Mouse (Mus musculus) forebrain, embryonic 14.5 days (tissue): ENCODE measurements at regions not wholly inside any gene's neighbourhood (a gene's known extent, or its start where the extent isn't known, plus 50 kb on each side); places are given as distances from the start of the nearest gene placed in this dataset.

Source experiments
- ATAC-seq: fragments of 200-750 bp; cut with Nextera tagmentation; 2 replicates; pipeline ENCODE4 v1.8.0; 2017; ENCODE audit warnings: mild to moderate bottlenecking, moderate library complexity
- DNase-seq: peaks from one replicate; pipeline ENCODE4 v3.0.0-alpha.2; 2015; ENCODE audit warnings: low spot score
- H3K27ac ChIP-seq: fragments of 300-500 bp; sonication (generic); 2 replicates; pipeline ENCODE4 v1.5.1; 2014; ENCODE audit warnings: low read depth, mild to moderate bottlenecking, control low read depth, low read length, moderate library complexity
- H3K27me3 ChIP-seq: fragments of 300-500 bp; sonication (generic); replicated peaks from 2 replicates; pipeline ENCODE4 v1.6.1; 2014; ENCODE audit warnings: low read length, control low read depth, mixed read lengths; ENCODE audit not compliant: control insufficient read depth, insufficient read depth
- H3K36me3 ChIP-seq: fragments of 300-500 bp; sonication (generic); 2 replicates; pipeline ENCODE4 v1.6.1; 2014; ENCODE audit warnings: low read length, control low read depth; ENCODE audit not compliant: control insufficient read depth, insufficient read depth
- H3K4me1 ChIP-seq: fragments of 300-500 bp; sonication (generic); 2 replicates; pipeline ENCODE4 v1.6.1; 2014; ENCODE audit warnings: antibody characterized with exemption, low read length, control low read depth; ENCODE audit not compliant: control insufficient read depth, insufficient read depth
- H3K4me2 ChIP-seq: fragments of 300-500 bp; sonication (generic); 2 replicates; pipeline ENCODE4 v1.6.1; 2014; ENCODE audit warnings: mild to moderate bottlenecking, control low read depth, low read length
- H3K4me3 ChIP-seq: fragments of 300-500 bp; sonication (generic); 2 replicates; pipeline ENCODE4 v1.5.1; 2014; ENCODE audit warnings: low read depth, low read length, control low read depth
- H3K9ac ChIP-seq: fragments of 300-500 bp; sonication (generic); 2 replicates; pipeline ENCODE4 v1.6.1; 2014; ENCODE audit warnings: mild to moderate bottlenecking, low read length, control low read depth, moderate library complexity
- H3K9me3 ChIP-seq: fragments of 300-500 bp; sonication (generic); replicated peaks from 2 replicates; pipeline ENCODE4 v1.6.1; 2016; ENCODE audit warnings: low read length, control low read depth, mixed read lengths; ENCODE audit not compliant: control insufficient read depth
- WGBS: fragments of 180-500 bp; shearing (Covaris S2); extraction: QIAGEN DNeasy Blood & Tissue Kit; methylation state at CpG from one replicate; pipeline ENCODE4 v1.1.7; 2014; 5-methylcytosine and 5-hydroxymethylcytosine counted together

DNA sequence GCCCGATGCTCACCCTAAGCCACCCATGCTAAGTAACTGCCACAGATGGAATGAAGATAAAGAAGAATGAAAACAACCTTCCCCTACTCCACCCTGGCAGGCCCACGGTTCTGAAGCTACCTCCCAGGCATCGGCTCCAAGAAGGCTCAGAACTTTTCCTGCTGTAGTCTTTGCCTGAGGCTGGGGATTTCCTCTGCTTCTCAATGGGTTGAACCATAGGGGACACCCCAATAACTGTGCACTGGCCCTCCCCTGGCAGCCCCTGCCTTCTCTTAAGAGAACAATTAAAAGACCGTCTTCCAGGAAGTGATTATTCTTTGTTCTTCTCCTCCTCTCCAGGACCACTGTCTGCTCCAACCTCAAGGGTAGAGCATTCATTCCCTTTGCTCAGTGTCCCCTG lies 191.9 kb downstream of the Maf start:
- no peak overlapping the region for H3K27ac ChIP-seq
- no peak overlapping the region for H3K4me3 ChIP-seq
- H3K9me3 ChIP-seq, result no peaks in the 10 kb centered on the region
- H3K4me1 ChIP-seq, result no peaks in the 10 kb centered on the region
- ATAC-seq, result no peak
- WGBS, result 68% methylated on average over 4 of the region's 4 CpGs
- DNase-seq, result no peak
- no peak overlapping the region for H3K9ac ChIP-seq
- H3K4me2 ChIP-seq, result no peak overlapping the region
- no peaks in the 10 kb centered on the region for H3K36me3 ChIP-seq
- H3K27me3 ChIP-seq, result no peaks in the 10 kb centered on the region

GRCm38 (mm10) chr8:115514485-115514884 lies 193.1 kb downstream of the Maf start:
- Histone ChIP-seq H3K9ac (no peak overlapping the region), H3K27ac (no peak overlapping the region), H3K4me3 (no peak overlapping the region), H3K9me3 (no peaks in the 10 kb centered on the region), H3K27me3 (no peaks in the 10 kb centered on the region), H3K4me1 (no peaks in the 10 kb centered on the region), H3K4me2 (no peak overlapping the region), H3K36me3 (no peaks in the 10 kb centered on the region)
- DNase-seq, result no peak
- ATAC-seq, result no peak
- WGBS, result 75% methylated on average over 3 of the region's 3 CpGs

GRCm38 (mm10) chr8:115507180-115507579 lies 200.4 kb downstream of the Maf start:
- ATAC-seq, result no peak
- H3K4me3 ChIP-seq, result no peak overlapping the region
- 97% methylated on average over 4 of the region's 4 CpGs for WGBS
- H3K36me3 ChIP-seq, result no peaks in the 10 kb centered on the region
- no peak overlapping the region for H3K9ac ChIP-seq
- no peaks in the 10 kb centered on the region for H3K9me3 ChIP-seq
- no peak for DNase-seq
- no peaks in the 10 kb centered on the region for H3K4me1 ChIP-seq
- no peak overlapping the region for H3K27ac ChIP-seq
- H3K27me3 ChIP-seq, result no peaks in the 10 kb centered on the region
- H3K4me2 ChIP-seq, result no peak overlapping the region

- WGBS, result 59% methylated on average over 10 of the region's 10 CpGs
- Histone ChIP-seq H3K4me2 (no peak overlapping the region), H3K4me3 (no peak overlapping the region), H3K27ac (no peak overlapping the region), H3K9me3 (no peaks in the 10 kb centered on the region), H3K27me3 (no peaks in the 10 kb centered on the region), H3K9ac (no peak overlapping the region), H3K36me3 (no peaks in the 10 kb centered on the region), H3K4me1 (no peaks in the 10 kb centered on the region)
- no peak for DNase-seq
- no peak for ATAC-seq
Measured at GRCm38 (mm10) chr8:115506741-115507140, 200.9 kb downstream of the Maf start.

- Histone ChIP-seq H3K27me3 (no peaks in the 10 kb centered on the region), H3K4me1 (no peaks in the 10 kb centered on the region), H3K27ac (no peak overlapping the region), H3K9ac (no peak overlapping the region), H3K4me3 (no peak overlapping the region), H3K36me3 (no peaks in the 10 kb centered on the region), H3K9me3 (no peaks in the 10 kb centered on the region), H3K4me2 (no peak overlapping the region)
- ATAC-seq (no peak), DNase-seq (no peak)
- 92% methylated on average over 1 of the region's 1 CpGs for WGBS
Measured at GRCm38 (mm10) chr8:115496016-115496415, 211.6 kb downstream of the Maf start.

DNA sequence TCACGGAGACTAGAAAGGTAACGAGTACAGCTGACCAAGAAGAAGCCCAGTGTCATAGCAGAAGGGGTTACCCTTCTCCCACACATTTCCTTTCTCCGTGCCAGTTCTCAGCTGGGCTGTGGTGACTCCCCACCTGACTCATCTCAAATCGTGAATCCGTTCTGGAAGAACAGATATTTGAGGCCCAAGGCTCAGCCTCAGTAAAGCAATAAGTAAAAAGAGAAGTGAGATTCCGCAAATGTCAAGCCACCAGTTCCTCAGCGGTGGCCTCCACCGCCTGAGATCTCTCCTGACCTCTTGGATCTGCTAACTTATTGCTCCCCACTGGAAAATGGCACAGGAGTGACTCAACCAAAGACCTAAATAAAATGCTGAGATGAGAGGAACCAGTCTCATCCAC lies 213.2 kb downstream of the Maf start:
- ATAC-seq (no peak), DNase-seq (no peak)
- Histone ChIP-seq H3K9ac (no peak overlapping the region), H3K4me2 (no peak overlapping the region), H3K4me3 (no peak overlapping the region), H3K27me3 (no peaks in the 10 kb centered on the region), H3K36me3 (no peaks in the 10 kb centered on the region), H3K9me3 (no peaks in the 10 kb centered on the region), H3K4me1 (no peaks in the 10 kb centered on the region), H3K27ac (no peak overlapping the region)
- 95% methylated on average over 8 of the region's 8 CpGs for WGBS

DNA sequence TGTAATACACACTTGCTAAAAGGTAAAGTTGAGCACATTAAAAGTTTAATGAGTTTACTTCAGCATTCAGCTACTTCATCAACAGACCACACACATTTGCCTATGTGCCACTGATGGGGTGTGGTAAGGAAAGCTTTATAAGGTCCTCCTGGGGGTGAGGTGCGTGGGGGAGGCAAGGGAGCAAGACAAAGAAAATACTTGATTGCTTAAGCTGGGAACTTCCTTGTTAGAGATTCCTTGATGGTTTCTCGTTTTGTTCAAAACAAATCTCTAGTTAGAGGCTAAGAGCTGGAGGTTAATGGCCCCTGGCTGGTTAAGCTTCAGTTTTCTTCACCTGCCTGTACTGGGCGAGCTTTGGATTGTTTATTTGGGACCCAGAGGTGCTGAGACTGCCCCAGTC lies 220.7 kb downstream of the Maf start:
- WGBS, result 16% methylated on average over 3 of the region's 3 CpGs
- no peak for DNase-seq
- ATAC-seq, result no peak
- no peak overlapping the region for H3K9ac ChIP-seq
- no peaks in the 10 kb centered on the region for H3K36me3 ChIP-seq
- no peaks in the 10 kb centered on the region for H3K9me3 ChIP-seq
- H3K27ac ChIP-seq, result no peak overlapping the region
- no peak overlapping the region for H3K4me2 ChIP-seq
- H3K4me3 ChIP-seq, result no peak overlapping the region
- H3K4me1 ChIP-seq, result no peaks in the 10 kb centered on the region
- H3K27me3 ChIP-seq, result no peaks in the 10 kb centered on the region

DNA sequence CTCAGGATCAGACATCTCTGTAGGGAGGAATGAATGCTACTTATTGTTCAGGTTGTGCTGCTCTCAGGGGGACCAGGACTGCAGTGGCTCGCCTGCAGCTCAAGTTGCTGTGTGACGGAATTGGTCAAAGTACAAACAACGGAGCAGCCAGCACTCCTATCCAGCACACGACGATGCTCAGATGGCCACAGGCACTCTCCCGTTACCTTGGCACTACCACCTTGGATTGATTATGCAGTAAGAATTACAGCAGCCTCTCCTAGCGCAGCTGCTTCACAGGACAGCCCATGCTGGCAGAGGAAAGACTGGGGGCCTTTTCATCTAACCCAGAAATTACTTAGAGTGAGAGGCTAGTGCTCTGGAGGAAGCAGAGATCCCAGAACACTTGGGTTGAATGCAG lies 226.5 kb downstream of the Maf start:
- DNase-seq, result no peak
- ATAC-seq, result no peak
- Histone ChIP-seq H3K4me3 (no peak overlapping the region), H3K36me3 (no peaks in the 10 kb centered on the region), H3K4me2 (no peak overlapping the region), H3K27ac (no peak overlapping the region), H3K9me3 (no peaks in the 10 kb centered on the region), H3K4me1 (no peaks in the 10 kb centered on the region), H3K9ac (no peak overlapping the region), H3K27me3 (no peaks in the 10 kb centered on the region)
- 40% methylated on average over 7 of the region's 7 CpGs for WGBS

DNA sequence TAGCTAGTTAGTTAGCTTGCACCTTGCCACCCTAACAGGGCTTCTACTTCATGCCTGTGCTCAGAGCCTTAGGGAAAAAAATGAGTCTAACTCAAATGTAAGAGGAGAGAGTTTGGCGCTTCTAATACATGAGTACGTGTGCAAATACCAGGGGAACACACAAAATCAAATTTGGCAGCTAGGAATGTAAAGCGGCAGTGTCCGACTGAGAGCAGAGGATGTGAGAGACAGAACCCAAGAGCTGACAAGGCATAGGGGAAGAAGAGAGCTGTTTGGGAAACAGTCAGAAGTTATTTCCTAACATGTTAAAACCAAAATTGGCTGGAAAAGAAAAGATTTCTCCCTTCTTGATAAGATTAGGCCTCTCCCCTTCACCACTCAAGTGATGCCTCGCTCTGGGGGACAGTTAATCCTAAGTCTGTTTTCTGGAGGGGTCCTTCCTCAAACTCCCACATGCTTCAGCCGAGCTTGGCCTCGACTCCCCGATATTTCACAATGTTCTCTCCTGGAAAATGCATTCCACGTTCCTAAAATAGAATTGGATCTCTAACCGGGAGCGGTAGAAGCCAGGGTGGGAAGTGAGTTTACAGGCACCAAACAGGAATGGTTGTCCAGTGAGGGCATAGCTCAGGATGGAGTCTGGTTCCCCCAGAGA lies 229.1 kb downstream of the Maf start:
- no peaks in the 10 kb centered on the region for H3K9me3 ChIP-seq
- no peak for ATAC-seq
- no peaks in the 10 kb centered on the region for H3K27me3 ChIP-seq
- no peak overlapping the region for H3K4me2 ChIP-seq
- DNase-seq, result no peak
- H3K36me3 ChIP-seq, result no peaks in the 10 kb centered on the region
- no peak overlapping the region for H3K27ac ChIP-seq
- WGBS, result 93% methylated on average over 11 of the region's 11 CpGs
- no peak overlapping the region for H3K4me3 ChIP-seq
- H3K9ac ChIP-seq, result no peak overlapping the region
- no peaks in the 10 kb centered on the region for H3K4me1 ChIP-seq
